Mouse (Mus musculus) c-Kit-negative CD71-positive TER-119-positive erythroid progenitor cells, embryonic 14.5 days (primary cell): ENCODE measurements around the gene Tbc1d1.

Source experiments
- DNase-seq: peaks from one replicate; pipeline ENCODE4 v3.0.0-alpha.2; 2013; ENCODE audit warnings: low read depth, low spot score

Gene Tbc1d1

DNA sequence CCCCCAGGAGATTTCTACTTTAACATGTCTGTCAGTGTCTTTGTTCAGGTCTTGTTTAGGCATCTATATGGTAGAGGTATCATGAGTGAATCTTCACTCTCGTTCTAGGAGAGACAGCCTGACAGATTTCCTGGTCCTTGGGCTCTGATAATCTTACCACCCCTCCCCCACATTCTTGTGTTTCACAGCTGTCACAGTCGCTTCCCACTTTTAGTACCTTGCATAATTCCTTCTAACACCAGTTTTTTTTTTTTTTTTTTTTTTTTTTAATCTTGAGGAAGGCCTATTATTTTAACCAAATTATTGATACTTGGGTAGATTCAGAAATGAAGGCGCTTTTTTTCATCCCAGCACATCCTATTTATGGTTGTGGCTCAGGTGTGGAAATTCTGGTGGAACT, 81.6 kb downstream of the Tbc1d1 start:
- DNase-seq: no peak

DNA sequence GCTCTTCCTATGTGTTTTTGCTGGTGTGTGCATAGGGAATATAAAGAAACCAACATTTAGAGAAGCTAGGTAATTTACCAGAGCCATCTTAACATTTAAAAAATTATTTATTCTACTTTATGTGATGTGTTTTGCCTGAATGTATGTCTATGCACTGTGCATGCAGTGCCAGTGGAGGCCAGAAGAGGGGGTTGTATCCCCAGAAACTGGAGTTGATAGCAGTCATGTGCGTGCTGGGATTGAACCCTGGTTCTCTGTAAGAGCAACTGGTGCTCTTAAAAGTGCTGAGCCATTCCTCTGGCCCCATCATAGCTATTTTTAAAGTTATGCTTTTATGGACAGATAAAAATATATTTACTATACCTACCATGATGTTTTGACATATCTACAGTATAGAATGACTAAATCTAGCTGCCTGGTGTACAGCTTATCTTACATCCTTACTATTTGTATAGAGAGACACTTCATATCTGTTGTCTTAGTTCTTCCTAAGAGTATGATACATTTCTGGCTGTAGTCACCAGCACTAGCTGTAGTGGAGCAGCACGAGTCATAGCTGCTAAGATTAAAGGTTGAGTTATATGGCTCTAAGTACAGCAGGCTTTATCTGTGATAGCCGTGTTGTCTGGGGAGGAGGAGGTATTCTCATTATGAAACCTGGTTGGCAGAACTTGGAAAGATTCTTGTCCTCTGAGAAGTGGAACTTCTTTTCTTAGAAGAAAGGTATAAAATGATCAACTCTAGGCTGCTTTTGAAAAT, 83.0 kb downstream of the Tbc1d1 start:
- DNase-seq: no peak

DNA sequence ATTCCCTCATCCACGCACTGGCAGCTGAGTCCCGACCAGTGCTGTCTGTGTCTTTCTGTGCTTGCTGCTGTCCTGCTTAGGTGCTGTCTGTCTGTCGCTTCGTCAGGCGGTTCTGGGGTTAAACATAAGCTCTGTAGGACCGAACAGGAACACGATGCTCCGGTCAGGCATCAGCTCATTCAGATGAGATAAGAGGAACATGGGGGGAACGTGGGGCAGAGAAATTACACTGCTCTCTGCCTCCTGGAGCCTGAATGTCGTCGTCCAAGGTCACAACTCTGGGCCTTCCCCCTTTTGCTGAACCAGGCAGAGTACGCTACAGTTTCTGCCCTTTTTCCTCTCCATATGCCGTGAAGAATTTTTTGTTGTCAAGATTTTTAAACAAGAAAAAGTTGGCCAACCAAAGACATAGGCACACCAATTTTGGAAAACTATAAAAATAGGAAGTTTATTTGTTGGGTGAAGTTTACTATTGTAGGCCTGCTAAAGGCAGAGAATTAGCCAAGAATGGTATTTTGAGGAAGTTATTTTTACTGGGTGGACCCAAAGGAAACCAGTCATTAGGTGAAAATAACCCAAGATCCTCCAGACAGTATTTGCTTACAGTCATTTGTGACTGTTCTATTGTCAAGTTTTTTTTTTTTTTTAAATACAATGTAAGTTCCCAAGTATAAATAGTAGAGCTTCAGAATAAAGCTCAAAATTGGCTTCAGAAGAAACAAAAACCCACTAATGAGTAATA, 85.0 kb downstream of the Tbc1d1 start:
- no peak for DNase-seq

DNA sequence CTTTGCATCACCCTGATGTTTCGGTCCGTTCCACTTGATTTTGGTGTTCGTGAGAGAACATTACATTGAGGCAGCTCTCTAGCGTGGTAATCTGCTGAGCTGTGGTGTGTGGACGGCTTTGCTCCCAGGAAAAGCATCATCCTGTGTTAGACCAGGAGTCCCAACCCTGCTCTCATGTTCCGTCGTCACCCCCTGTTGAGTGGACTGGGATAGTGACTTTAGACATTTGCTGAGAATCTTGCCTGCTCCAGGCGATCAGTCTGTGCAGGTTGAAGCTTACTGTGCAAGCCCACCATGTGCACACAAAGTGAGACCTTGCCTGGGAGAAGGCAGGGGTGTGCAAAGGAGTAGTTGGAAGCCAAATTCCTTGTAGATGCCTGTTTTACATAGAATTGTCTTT, 85.8 kb downstream of the Tbc1d1 start:
- no peak for DNase-seq

DNA sequence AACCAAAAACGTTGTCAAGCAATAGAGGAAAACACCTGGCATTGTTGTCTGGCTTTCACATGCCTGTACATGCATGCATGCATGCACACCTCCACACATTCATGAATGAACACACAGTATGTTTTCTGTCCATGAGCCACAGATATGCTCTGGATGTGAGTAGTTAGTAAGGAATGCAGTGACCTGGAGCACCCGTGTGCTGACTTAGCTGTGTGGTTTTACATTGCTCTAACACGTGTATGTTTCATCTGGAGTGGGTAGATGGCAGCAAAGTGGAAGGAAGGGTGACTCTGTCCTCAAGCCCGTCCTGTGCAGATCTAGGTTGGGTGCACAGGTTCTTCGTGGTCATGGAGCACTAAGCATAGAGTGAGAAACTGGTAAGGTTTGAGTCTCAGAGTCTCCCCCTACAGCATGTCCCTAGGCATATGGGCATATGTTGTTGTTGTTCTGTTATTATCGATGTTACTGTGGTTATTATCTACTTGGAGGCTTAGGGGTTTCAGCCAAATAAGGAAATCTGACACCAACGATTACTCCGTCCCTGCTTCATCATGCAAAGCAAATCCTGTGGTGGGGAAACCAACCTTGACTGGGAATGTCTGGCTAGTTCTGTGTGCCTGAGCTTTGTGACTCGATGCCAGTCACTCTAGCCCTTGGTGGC, 86.8 kb downstream of the Tbc1d1 start:
- no peak for DNase-seq

GRCm38 (mm10) chr5:64243666-64244065, 87.6 kb downstream of the Tbc1d1 start:
- DNase-seq: no peak

DNA sequence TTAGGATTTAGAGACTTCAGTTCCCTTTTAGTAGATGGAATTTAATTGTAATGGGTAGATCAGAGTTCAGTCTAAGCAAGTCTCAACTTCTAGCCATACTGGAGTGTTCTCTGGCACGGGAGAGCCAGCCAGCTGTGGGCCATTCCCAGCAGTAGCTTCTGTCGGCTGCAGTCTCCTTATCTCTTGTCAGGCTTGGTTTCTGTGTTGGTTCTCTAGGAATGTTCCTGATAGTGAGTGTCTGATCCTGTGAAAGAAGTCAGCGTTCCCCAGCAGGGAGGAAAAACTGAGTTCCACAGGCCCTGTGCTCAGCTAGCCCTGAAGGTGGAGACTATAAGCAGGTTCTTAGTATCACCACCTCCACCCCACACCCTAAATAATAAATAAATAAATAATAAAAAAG, 88.2 kb downstream of the Tbc1d1 start:
- DNase-seq: no peak

- DNase-seq: no peak
Observed at GRCm38 (mm10) chr5:64244745-64245144, 88.6 kb downstream of the Tbc1d1 start.

- DNase-seq: no peak
Observed at GRCm38 (mm10) chr5:64251435-64251834, 95.3 kb downstream of the Tbc1d1 start.

GRCm38 (mm10) chr5:64254278-64254677, 98.2 kb downstream of the Tbc1d1 start:
- no peak for DNase-seq

DNA sequence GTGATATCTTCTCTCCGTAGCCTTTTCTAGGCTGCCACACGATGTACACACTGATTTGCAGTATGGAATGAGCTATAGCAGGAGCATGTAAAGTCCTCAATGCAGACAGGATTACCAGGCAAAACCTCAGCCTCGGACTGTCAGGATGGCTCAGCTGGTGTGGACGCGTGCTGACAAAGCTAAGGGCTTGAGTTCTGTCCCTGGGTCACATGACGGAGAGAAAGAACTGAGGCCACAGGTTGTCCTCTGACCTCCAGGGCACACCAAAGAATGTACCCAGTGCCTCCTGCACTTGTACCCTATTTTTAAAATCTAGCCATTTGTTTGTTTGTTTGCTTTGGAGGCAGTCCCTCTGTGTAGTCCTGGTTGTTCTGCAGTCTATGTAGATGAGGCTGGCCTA, 98.9 kb downstream of the Tbc1d1 start:
- DNase-seq: no peak

DNA sequence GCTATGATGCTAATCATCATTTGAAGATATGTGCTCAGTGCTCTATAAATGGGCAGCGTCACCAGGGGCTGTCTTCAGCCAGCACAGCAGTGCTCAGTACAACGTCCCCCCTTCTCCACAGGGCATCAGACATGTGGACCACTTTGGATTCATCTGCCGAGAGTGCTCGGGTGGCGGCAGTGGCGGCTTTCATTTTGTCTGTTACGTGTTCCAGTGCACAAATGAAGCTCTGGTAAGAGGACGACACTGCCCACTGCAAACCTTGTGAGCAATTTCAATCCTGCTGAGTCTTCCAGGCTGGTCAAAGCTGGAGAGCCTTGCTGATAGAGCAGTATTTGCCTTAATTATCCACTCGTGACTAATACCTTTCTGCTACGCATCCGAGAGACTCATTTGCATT, 107.2 kb downstream of the Tbc1d1 start:
- no peak for DNase-seq

- no peak for DNase-seq
Observed at GRCm38 (mm10) chr5:64263898-64264478, 107.9 kb downstream of the Tbc1d1 start.

DNA sequence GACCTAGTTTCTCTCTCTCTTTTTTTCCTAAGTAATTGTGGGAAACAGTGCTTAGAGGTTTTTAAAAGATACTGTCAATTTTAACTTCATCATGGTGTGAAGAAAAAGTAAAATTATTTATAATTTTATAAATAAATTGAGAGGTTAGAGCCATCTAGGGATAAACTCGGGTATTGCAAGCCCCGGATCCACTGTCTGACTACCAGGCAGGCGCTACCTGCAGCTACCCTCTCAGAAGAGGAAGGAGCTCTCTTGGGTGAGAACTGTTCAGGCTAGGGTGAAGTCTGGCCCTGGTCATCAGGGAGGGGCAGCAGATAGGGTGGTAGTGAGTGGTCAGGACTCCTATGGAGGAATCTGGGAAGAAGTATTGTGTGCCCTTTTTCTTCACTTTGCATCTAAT, 109.0 kb downstream of the Tbc1d1 start:
- no peak for DNase-seq

DNA sequence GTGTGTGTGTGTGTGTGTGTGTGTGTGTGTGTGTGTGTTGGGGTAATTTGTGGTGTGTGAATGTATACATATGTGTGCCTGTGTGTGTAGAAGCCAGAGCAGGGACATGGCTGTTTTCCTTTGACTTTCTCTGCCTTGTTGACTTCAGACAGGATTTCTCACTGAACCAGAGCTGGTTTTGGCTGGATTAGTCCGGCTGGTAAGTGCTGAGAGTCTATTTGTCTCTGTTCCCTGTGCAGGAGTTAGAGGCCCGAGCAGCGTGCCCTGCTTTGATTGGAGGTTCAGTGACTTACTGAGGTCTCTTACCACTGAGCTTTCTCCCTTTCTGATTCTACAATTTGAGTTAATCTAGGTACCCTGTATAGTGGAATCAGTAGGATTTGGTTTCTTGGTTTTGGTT, 109.8 kb downstream of the Tbc1d1 start:
- DNase-seq: no peak

DNA sequence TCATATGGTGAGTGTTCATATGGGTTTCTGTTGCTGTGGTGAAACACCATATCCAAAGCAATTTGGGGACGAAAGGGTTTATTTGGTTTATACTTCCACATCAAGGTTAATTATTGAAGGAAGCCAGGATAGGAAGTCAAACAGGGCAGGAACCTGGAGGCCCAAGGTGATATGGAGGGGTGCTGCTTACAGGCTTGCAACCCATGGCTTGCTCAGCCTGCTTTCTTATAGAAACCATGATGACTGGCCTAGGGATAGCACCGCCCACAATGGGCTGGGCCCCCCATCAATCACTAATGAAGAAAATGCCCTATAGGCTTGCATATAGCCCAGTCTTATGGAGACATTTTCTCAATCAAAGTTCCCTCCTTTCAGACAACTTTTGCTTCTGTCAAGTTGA, 110.4 kb downstream of the Tbc1d1 start:
- DNase-seq: no peak

DNA sequence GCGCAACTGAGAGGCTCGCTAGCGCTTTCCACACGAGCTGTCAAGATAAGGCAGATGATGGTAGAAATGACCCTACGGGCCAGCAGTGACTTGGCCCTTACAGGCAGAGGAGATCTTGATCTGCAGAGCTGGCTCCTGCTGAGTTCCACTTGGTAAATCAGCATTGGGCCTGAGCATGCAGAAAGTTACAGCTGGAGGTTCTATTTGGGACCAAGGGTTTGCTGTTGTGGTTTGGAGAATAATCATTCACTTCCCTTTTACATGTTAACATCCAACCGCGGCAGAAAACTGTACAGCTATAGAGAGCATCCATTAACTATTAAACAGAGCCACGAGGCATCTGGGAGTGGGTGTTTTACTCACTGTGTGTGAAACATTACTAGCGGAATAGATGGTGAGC, 111.2 kb downstream of the Tbc1d1 start:
- DNase-seq: no peak

DNA sequence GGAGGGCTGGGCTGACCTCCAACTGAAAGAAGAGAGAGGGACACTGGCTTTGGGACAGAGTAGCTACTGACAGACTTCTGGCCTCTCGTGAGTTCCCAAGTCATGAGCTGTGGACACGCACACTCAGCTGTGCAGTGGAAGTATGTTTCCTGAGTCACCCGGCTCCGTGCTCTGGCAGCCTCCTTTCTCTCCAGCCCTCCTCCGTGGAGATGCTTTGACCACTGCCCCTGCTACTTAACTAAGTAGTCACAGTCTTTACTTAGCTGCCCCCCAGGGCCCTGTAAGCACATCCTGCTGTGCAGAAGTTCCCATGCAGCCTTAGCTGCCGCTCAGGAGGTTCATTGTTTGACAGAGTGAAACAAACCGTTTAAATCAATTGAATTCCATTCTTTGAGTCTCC, 113.6 kb downstream of the Tbc1d1 start:
- DNase-seq: no peak

- no peak for DNase-seq
Observed at GRCm38 (mm10) chr5:64273517-64273916, 117.4 kb downstream of the Tbc1d1 start.

DNA sequence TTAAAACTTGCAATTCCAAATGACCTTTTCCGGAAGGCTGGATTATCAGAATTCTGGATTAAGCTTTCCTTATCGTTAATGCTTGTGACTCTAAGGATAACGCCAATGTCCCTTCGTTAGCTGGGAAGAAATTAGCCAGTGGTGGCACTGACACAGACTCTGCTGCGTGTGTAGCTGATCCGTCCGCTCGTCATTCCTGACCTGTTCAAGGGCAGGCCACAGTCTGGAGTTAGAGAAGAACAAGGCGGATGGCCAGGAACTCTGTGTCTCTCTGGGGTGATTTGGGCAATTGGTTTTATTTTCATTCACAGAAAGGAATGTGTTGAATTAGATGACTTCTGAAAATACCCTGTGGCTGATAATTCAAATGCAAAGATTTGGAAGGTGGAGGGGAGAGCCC, 118.2 kb downstream of the Tbc1d1 start:
- no peak for DNase-seq

GRCm38 (mm10) chr5:64274738-64275451, 118.8 kb downstream of the Tbc1d1 start:
- DNase-seq: no peak
